Mouse (Mus musculus) MEL (cell line): ENCODE results near the gene Pcgf2.

ENCODE experiments used
- CHD2 ChIP-seq: IDR thresholded peaks from 2 replicates; pipeline ENCODE4 v1.6.1; 2011; ENCODE audit warnings: low read length, improper control_type of control experiment
- CTCF ChIP-seq, 3 experiments: IDR thresholded peaks in 2 of 3; conservative IDR thresholded peaks in 1 of 3; 2 replicates each; pipeline ENCODE4 v1.5.1; 2011 to 2012; ENCODE audit warnings: low read length in 3 of 3, low read depth in 2 of 3, mild to moderate bottlenecking in 2 of 3, improper control_type of control experiment in 1 of 3, inconsistent platforms in 1 of 3, mixed read lengths in 1 of 3, moderate library complexity in 1 of 3; ENCODE audit not compliant: control insufficient read depth in 1 of 3, insufficient read depth in 1 of 3, poor library complexity in 1 of 3, severe bottlenecking in 1 of 3
- EP300 ChIP-seq, 2 experiments: IDR thresholded peaks; 2 replicates each; pipeline ENCODE4 v1.6.1; 2011; ENCODE audit warnings: improper control_type of control experiment in 2 of 2, low read length in 2 of 2, low read depth in 1 of 2, mild to moderate bottlenecking in 1 of 2
- GATA1 ChIP-seq: IDR thresholded peaks from 2 replicates; pipeline ENCODE4 v1.6.1; 2011; ENCODE audit warnings: low read depth, low read length, improper control_type of control experiment
- MAZ ChIP-seq: IDR thresholded peaks from 2 replicates; pipeline ENCODE4 v1.6.1; 2012; ENCODE audit warnings: low read depth, mild to moderate bottlenecking, inconsistent platforms, low read length, improper control_type of control experiment
- MEF2A ChIP-seq: IDR thresholded peaks from 2 replicates; pipeline ENCODE4 v1.6.1; 2014; ENCODE audit warnings: low read depth, mild to moderate bottlenecking, inconsistent platforms, low read length, improper control_type of control experiment; ENCODE audit not compliant: poor library complexity, insufficient replicate concordance, severe bottlenecking; ENCODE audit errors: extremely low read depth
- POLR2A ChIP-seq, 2 experiments: IDR thresholded peaks; 2 replicates each; pipeline ENCODE4 v1.6.1; 2011 to 2012; ENCODE audit warnings: low read length in 2 of 2, mild to moderate bottlenecking in 2 of 2, control low read depth in 1 of 2, improper control_type of control experiment in 1 of 2, low read depth in 1 of 2, moderate library complexity in 1 of 2; ENCODE audit not compliant: control insufficient read depth in 1 of 2, insufficient read depth in 1 of 2, poor library complexity in 1 of 2
- TCF12 ChIP-seq: IDR thresholded peaks from 2 replicates; pipeline ENCODE4 v1.6.1; 2014; ENCODE audit warnings: low read depth, mild to moderate bottlenecking, inconsistent platforms, low read length, improper control_type of control experiment, moderate library complexity

- TF ChIP-seq CTCF (IDR thresholded peaks at IDR 0.05 in 2 of 3, conservative IDR thresholded peaks at IDR 0.05 in 1 of 3; ENCODE audit: control insufficient read depth in 1 of 3, insufficient read depth in 1 of 3, low read depth in 2 of 3, low read length in 3 of 3, poor library complexity in 1 of 3, severe bottlenecking in 1 of 3) (no peak), POLR2A (IDR thresholded peaks at IDR 0.05; ENCODE audit: control insufficient read depth in 1 of 2, insufficient read depth in 1 of 2, low read depth in 1 of 2, low read length in 2 of 2, poor library complexity in 1 of 2) (no peak), CHD2 (no peak), MEF2A (no peak), MAZ (no peak), GATA1 (no peak), EP300 (IDR thresholded peaks at IDR 0.05; ENCODE audit: low read depth in 1 of 2, low read length in 2 of 2) (no peak), TCF12 (no peak)
Measured at GRCm38 (mm10) chr11:97740190-97740589, 39.9 kb upstream of the Pcgf2 start.
